Comparison of ENCODE assay signal across 8 mouse cellular contexts in genomic region chr10:79909092-79909922, GRCm38 (mm10). TPM values are rescaled to one million over a fixed set of nuclear protein-coding genes. Genes with fewer than 3 reads are reported as not detected.
A peak's percentile ranks its signal among the peaks of the same experiment; 100 is the strongest.
DNase-seq lines count a peak whose midpoint lies in the region; ATAC-seq lines count a peak whose summit lies in the region.

No protein-coding gene starts in this region.

- peak overlapping the region; percentile 10; the same call in 1 of the 2 replicates for H3K9ac ChIP-seq in embryonic facial prominence, embryonic 12.5 days
- no peak overlapping the region; the same call in 1 of the 2 replicates for H3K9ac ChIP-seq in hindbrain, embryonic 11.5 days (ENCODE audit: low read depth, low read length)

- intact Hi-C loops in left cerebral cortex, postnatal 36 days (cut with DNase I): no loop called here

- H3K4me2 ChIP-seq in embryonic facial prominence, embryonic 12.5 days (replicated peaks): peak overlapping the region; percentile 32
- no peak overlapping the region; the same call in 1 of the 2 replicates for H3K4me2 ChIP-seq in hindbrain, embryonic 11.5 days (replicated peaks; ENCODE audit: low read depth, low read length)

- H3K27me3 ChIP-seq in embryonic facial prominence, embryonic 12.5 days: no peaks in the 10 kb centered on the region
- H3K27me3 ChIP-seq in hindbrain, embryonic 11.5 days (ENCODE audit: control insufficient read depth, insufficient read depth, low read length): no peaks in the 10 kb centered on the region

- H3K36me3 ChIP-seq in embryonic facial prominence, embryonic 12.5 days: peaks cover 49% of the 10 kb centered on the region
- no peaks in the 10 kb centered on the region for H3K36me3 ChIP-seq in hindbrain, embryonic 11.5 days (ENCODE audit: control insufficient read depth, insufficient read depth, low read length)

- H3K4me1 ChIP-seq in embryonic facial prominence, embryonic 12.5 days: peaks cover 10% of the 10 kb centered on the region
- H3K4me1 ChIP-seq in hindbrain, embryonic 11.5 days (replicated peaks; ENCODE audit: control insufficient read depth, insufficient read depth, low read length): no peaks in the 10 kb centered on the region

- WGBS in embryonic facial prominence, embryonic 12.5 days: 24% methylated on average over 14 of the region's 14 CpGs
- 24% methylated on average over 14 of the region's 14 CpGs for WGBS in hindbrain, embryonic 11.5 days

- ATAC-seq in embryonic facial prominence, embryonic 12.5 days (ENCODE audit: insufficient number of reproducible peaks, insufficient read depth, low FRiP score, low TSS enrichment): no peak
- ATAC-seq in hindbrain, embryonic 11.5 days (ENCODE audit: low FRiP score): peak; percentile 60; the same call in 1 of the 2 replicates
- peak; percentile 18; the same call in 1 of the 2 replicates for ATAC-seq in monocyte, adult 5-6 weeks (replicated peaks; ENCODE audit: insufficient number of reproducible peaks, low FRiP score, low TSS enrichment, poor library complexity, severe bottlenecking)

- no peaks in the 10 kb centered on the region for H3K9me3 ChIP-seq in embryonic facial prominence, embryonic 12.5 days
- no peaks in the 10 kb centered on the region for H3K9me3 ChIP-seq in hindbrain, embryonic 11.5 days (ENCODE audit: control insufficient read depth, low read length)

- peak; percentile 50 to 79 for DNase-seq in frontal cortex, adult 2 months (ENCODE audit: extremely low spot score in 1 of 2, low spot score in 1 of 2)
- DNase-seq in frontal cortex, postnatal 25 days (ENCODE audit: low spot score in 2 of 2): no peak
- peak; percentile 37 to 54 for DNase-seq in CD8-positive naive resting alpha-beta T cell, adult 2 months (ENCODE audit: low read depth in 2 of 2, low spot score in 2 of 2)
- peak; percentile 57 for DNase-seq in hindbrain, embryonic 11.5 days (ENCODE audit: low spot score)
- DNase-seq in left cerebral cortex, postnatal 36 days (ENCODE audit: low spot score in 2 of 2): peak; percentile 47 to 62
- DNase-seq in MN1 (ENCODE audit: low spot score): no peak

- H3K27ac ChIP-seq in embryonic facial prominence, embryonic 12.5 days: peak overlapping the region; percentile 73
- peak overlapping the region; percentile 96 for H3K27ac ChIP-seq in hindbrain, embryonic 11.5 days (ENCODE audit: low read depth, low read length)

- peak overlapping the region; percentile 13; the same call in 1 of the 2 replicates for H3K4me3 ChIP-seq in embryonic facial prominence, embryonic 12.5 days
- no peak overlapping the region for H3K4me3 ChIP-seq in hindbrain, embryonic 11.5 days (ENCODE audit: low read depth, low read length)

RNA-seq across cellular contexts. Expression of gene Med16, which starts 0.6 kb away (rescaled TPM):
- polyA plus RNA-seq in frontal cortex, adult 2 months (2012; rRNA removed): 75.9 and 80.7 TPM in 2 replicates
- 60.4 and 60.9 TPM in 2 replicates for polyA plus RNA-seq in embryonic facial prominence, embryonic 12.5 days (2016; fragmentation: Nextera tagmentation; extraction: Ambion mirVana)
- 33.7 and 41.8 TPM in 2 replicates for polyA plus RNA-seq in hindbrain, embryonic 11.5 days (2014; fragmentation: Nextera tagmentation; extraction: Ambion mirVana)
- total RNA-seq in left cerebral cortex, postnatal 36 days (2021): 10 to 100 TPM; 53.2 to 60.6 TPM
- total RNA-seq in monocyte, adult 5-6 weeks (2017): 13.3 to 16.8 TPM (median 13.3 TPM) in 3 replicates

RNA-seq across cellular contexts. Expression of gene Gm26602, which starts 1.3 kb away (rescaled TPM):
- polyA plus RNA-seq in frontal cortex, adult 2 months (2012; rRNA removed): not detected in 2 replicates
- polyA plus RNA-seq in embryonic facial prominence, embryonic 12.5 days (2016; fragmentation: Nextera tagmentation; extraction: Ambion mirVana): 5.0 and 18.8 TPM in 2 replicates
- polyA plus RNA-seq in hindbrain, embryonic 11.5 days (2014; fragmentation: Nextera tagmentation; extraction: Ambion mirVana): 23.6 and 25.3 TPM in 2 replicates
- total RNA-seq in left cerebral cortex, postnatal 36 days (2021): not detected
- not detected in 3 replicates for total RNA-seq in monocyte, adult 5-6 weeks (2017)

RNA-seq across cellular contexts. Expression of gene Kiss1r, which starts 7.5 kb away (rescaled TPM):
- 10.7 and 11.8 TPM in 2 replicates for polyA plus RNA-seq in frontal cortex, adult 2 months (2012; rRNA removed)
- polyA plus RNA-seq in embryonic facial prominence, embryonic 12.5 days (2016; fragmentation: Nextera tagmentation; extraction: Ambion mirVana): 0.85 and 1.4 TPM in 2 replicates
- polyA plus RNA-seq in hindbrain, embryonic 11.5 days (2014; fragmentation: Nextera tagmentation; extraction: Ambion mirVana): 0.26 and 0.36 TPM in 2 replicates
- 1 to 10 TPM; 6.7 to 8.2 TPM for total RNA-seq in left cerebral cortex, postnatal 36 days (2021)
- total RNA-seq in monocyte, adult 5-6 weeks (2017): 0.39 TPM in 1 of 3 replicates, not detected in the others

RNA-seq across cellular contexts. Expression of gene R3hdm4, which starts 11.7 kb away (rescaled TPM):
- 380 and 385 TPM in 2 replicates for polyA plus RNA-seq in frontal cortex, adult 2 months (2012; rRNA removed)
- 159 and 166 TPM in 2 replicates for polyA plus RNA-seq in embryonic facial prominence, embryonic 12.5 days (2016; fragmentation: Nextera tagmentation; extraction: Ambion mirVana)
- 131 and 139 TPM in 2 replicates for polyA plus RNA-seq in hindbrain, embryonic 11.5 days (2014; fragmentation: Nextera tagmentation; extraction: Ambion mirVana)
- 100 to 1,000 TPM; 349 to 368 TPM for total RNA-seq in left cerebral cortex, postnatal 36 days (2021)
- total RNA-seq in monocyte, adult 5-6 weeks (2017): 23.4 to 53.8 TPM (median 35.4 TPM) in 3 replicates

RNA-seq across cellular contexts. Expression of gene Arid3a, which starts 17.5 kb away (rescaled TPM):
- 3.6 and 4.1 TPM in 2 replicates for polyA plus RNA-seq in frontal cortex, adult 2 months (2012; rRNA removed)
- 4.9 and 6.6 TPM in 2 replicates for polyA plus RNA-seq in embryonic facial prominence, embryonic 12.5 days (2016; fragmentation: Nextera tagmentation; extraction: Ambion mirVana)
- polyA plus RNA-seq in hindbrain, embryonic 11.5 days (2014; fragmentation: Nextera tagmentation; extraction: Ambion mirVana): 4.9 and 9.0 TPM in 2 replicates
- total RNA-seq in left cerebral cortex, postnatal 36 days (2021): 1 to 10 TPM; 6.3 to 6.5 TPM
- total RNA-seq in monocyte, adult 5-6 weeks (2017): 35.3 to 38.9 TPM (median 36.8 TPM) in 3 replicates

Comparison
In these comparisons a context has a peak if more than half of its experiments do, and no peak if none do; other contexts are left out.
1. DNase-seq: peak in frontal cortex, adult 2 months (2 of 2), CD8-positive naive resting alpha-beta T cell, adult 2 months (2 of 2), hindbrain, embryonic 11.5 days (single experiment) and left cerebral cortex, postnatal 36 days (2 of 2); none in frontal cortex, postnatal 25 days (0 of 2) and MN1 (single experiment).